Mouse (Mus musculus) gastrocnemius, postnatal 10 days (tissue): Measurements from ENCODE around the gene Fam151a. TPM values are rescaled to one million over a fixed set of nuclear protein-coding genes. Genes with fewer than 3 reads are reported as not detected.
"Not testable (repeated sequence)": the region's sequence is repeated elsewhere in the genome, so short reads cannot be mapped to it uniquely, and the experiment has no call there.

Source experiments
- DNase-seq: peaks from one replicate; pipeline ENCODE4 v3.0.0; 2021; ENCODE audit warnings: mixed read lengths
- long read RNA-seq, 2 experiments: library from polyadenylated mRNA; stranded (forward); transcript quantifications; one replicate each; pipeline ENCODE4 v2.0.0; 2021
- total RNA-seq, 2 experiments: library from RNA; stranded (reverse); gene quantifications; 2 replicates each; pipeline ENCODE4 v1.2.3; 2021

Gene Fam151a
- total RNA-seq, result not detected
- long read RNA-seq, experiment 1, result 0 reads
- long read RNA-seq, experiment 2, result 0 reads

GRCm38 (mm10) chr4:106733636-106734035 is at the start of gene Fam151a:
TSS of gene Fam151a (plus strand) at chr4:106733889.
- DNase-seq, result no peak

DNA sequence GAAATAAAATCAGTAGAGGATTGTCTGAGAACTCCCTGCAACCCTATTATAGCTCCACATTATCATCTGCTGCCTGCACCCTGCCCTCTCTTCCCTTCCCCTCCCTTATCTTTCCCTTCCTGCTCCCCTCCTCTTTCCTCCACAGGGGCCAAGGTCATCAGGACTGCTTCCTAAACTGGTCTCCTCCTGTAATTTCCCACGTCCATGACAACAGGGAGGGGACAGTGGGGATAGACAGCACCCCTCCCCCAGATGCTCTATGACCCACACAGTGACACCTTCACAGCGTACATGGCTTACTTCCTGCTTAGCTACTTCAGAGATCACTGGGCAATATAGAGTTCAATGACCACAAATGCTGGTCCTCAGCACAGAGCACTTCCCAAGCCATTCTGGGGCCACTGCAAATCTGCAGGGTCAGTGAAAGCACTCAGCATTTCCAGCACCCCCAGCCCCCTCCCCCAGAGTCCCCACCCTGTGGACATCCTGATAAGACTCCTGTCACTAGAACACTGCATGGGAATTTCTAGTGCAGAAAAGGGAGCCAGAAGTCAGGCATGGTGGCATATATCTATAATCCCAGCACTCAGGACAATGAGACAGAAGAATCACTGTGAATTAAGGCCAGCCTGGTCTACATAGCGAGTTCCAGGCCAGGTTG is 44.9 kb upstream of the Fam151a start:
- no peak for DNase-seq

DNA sequence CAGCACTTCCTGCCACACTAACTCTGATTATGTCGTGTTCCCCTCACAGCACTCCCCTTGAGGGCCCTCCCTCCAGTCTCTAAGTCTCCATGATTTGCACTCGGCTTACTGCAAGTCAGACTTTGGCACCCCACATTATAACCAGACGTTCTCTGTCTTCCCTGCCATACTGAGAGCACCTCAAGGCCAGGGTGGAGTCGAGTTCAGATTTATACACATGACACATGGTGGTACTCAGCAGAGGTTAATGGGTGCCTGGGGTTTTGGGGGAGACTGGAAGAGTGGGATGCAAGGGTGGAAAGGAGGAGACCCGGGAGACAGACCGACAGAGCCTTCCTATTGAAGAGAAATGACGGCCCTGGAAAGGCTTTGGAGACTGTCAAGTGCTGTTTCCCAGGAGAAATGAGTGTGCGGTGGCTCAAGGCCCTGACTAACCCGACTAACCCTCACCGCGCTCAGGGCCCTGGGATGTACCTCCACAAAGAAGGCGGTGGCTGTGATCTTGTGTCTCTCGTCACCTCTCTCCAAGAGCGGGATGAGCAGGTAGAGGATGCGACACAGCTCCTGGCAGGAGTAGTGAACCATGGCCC is 39.8 kb upstream of the Fam151a start:
- DNase-seq, result no peak

DNA sequence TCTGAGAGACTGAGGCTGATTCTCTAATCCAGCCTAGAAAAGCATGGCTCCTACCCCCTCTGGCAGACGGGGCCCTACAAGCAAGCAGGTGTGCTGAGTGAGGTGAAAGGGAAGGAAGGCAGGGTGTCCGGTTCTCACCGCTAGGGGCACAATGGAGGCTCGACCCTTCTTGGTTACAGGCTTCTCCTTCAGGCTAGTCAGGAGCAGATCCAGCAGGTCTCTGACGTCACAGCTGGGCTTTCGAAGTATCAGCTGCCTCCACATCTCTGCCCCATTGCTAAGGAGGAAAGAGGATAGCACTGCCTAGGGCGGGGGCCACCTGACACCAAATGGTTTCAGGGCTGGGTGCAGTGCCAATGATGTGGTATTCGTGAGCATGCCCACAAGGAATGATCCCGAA is 33.7 kb upstream of the Fam151a start:
- peak; percentile 29 for DNase-seq

GRCm38 (mm10) chr4:106700798-106701197 is 32.9 kb upstream of the Fam151a start:
- DNase-seq, result no peak

DNA sequence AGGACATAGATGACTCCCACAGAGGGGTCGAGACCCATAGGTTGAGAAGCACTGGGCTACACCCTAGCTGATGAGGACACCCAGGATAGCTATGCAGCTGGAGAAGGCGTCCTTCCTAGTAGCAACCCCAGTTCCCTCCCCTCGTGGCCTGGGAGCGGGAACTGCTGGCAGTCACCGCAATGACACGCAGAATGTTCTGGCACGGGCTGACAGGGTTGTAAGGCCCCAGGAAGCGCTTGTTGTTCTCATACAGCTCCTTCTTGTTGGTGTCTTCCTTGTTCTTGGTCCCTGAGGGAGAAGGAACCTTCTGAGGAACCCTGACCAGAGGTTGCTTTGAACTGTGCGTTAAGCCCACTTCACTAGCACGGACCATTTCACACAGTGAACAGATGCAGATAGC is 29.7 kb upstream of the Fam151a start:
- no peak for DNase-seq

GRCm38 (mm10) chr4:106704416-106704815 is 29.3 kb upstream of the Fam151a start:
- no peak for DNase-seq

DNA sequence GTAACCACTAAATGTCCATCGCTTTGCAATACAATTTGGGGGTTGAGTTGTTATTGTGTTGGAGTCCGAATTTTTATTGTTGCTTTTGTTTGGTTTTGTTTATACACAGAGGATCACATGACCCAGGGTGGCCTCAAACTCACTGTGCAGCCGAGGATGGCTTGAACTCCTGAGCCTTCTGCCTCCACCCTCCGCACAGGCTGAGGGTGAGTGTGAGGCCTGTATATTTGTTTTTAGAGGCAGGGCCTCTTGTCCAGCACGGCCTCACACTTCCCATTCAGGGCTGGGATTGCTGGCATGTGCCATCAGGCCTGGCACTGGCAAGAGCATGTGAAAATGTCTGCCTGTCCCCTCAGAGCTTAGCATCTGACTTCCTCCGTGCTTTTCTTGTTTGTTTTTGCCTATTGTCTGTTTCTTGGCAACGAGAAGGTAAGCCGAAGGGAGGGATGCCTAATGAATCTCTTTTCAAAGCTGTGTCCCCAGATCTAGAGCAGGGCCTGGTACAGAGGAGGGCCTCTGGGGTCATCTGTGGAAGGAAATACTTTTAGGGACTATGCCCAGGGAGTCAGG is 28.5 kb upstream of the Fam151a start:
- DNase-seq, result no peak

- DNase-seq, result no peak
Measured at GRCm38 (mm10) chr4:106707957-106708356, 25.7 kb upstream of the Fam151a start.

DNA sequence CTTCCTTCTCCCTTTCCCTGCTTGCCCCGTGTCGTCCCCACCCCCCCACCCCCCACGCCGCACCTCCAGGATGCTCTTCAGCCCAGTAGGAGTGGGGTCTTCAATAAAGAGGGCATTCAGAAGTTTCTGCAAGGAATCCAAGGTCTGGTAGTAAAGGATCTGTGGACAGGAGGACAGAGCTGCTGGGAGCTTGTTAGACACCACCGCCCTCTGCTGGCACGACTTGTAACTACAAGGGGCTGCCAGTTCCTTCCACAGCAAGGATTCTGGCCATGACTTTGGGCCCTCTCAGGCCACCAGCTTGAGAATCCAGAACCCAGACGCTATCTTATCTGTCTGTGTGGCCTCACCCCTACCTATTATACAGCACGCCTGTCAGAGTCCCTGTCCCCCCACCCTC is 25.3 kb upstream of the Fam151a start:
- peak; percentile 92 for DNase-seq

- DNase-seq, result no peak
Measured at GRCm38 (mm10) chr4:106713622-106714021, 20.1 kb upstream of the Fam151a start.

- DNase-seq, result no peak
Measured at GRCm38 (mm10) chr4:106720631-106721030, 13.1 kb upstream of the Fam151a start.

GRCm38 (mm10) chr4:106730814-106731213 is 2.9 kb upstream of the Fam151a start, which contains the start of gene Mroh7:
TSS of gene Mroh7 (minus strand) at chr4:106730925.
- DNase-seq, result no peak

DNA sequence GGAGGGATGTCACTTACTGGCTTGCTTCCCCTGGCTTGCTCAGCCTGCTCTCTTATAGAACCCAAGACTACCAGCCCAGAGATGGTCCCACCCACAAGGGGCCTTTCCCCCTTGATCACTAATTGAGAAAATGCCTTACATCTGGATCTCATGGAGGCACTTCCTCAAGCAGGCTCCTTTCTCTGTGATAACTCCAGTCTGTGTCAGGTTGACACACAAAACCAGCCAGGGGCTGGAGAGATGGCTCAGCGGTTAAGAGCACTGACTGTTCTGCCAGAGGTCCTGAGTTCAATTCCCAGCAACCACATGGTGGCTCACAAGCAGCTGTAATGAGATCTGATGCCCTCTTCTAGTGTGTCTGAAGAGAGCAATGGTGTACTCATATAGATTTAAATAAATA is 3.2 kb downstream of the Fam151a start:
- DNase-seq, result not testable (repeated sequence)

DNA sequence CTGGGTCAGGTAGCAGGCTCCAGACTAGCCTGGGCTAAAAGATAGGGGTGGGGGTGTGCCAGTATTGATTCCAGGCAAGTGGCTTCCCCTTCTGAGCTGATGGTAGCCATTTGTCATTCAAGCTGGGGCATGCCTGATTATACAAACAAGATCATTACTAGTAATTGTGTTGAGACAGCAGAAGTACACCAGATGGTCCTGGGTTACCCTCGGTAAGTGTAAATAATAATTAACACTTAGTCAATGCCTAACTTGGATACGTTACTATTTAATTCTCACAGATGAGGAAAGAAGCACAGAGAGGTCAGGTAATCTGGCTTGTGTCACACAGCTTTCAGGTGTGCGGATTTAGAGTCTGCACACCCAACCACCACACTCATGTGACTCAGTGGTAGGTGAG is 4.2 kb downstream of the Fam151a start:
- DNase-seq, result no peak

- no peak for DNase-seq
Measured at GRCm38 (mm10) chr4:106745862-106746261, 12.2 kb downstream of the Fam151a start.

DNA sequence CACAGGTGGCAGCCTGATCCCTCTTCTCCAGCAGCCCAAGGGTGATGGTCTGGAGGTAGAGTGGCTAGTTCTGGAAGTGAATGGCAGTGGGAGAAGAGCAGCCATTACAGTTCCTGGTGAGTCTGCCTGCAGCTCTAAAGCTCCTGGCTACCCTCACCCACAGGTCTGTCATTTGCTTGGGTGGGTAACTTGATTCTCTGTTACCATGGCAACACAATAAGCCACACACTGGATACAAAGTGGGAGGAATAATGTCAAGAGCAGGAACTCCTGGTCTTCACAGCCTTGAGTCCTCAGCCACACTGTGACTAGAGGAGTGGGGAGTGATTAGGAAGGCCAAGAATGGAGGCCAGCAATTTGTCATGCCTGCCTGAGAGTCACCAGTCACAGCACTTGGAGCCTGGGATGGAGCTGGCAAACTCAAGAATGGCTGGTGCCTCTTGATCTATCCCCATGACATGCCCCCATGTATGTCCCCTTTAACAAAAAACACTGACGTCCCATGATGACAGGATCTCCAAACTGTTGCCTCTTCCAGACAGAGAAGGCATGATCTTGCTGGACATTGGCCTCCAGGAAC is 13.4 kb downstream of the Fam151a start:
- DNase-seq, result no peak

DNA sequence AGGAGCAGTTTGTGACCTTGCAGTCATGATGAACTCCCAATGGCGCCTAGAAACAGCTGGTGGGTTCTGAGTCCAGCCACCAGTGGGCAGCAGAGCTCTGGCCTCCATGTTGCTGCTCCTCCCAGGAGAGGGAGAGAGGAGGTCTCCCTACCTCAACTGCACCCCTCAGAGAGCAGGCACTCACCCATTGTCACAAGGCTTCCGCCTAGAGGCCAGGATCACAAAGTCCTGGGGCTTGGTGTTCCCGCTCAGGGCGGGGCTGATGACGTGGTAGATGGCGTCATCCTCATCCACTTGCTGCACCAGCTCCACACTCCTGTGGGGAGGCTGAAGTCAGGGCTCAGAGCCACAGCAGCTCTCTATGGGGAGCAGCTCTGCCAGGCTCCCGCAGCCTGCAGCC is 16.0 kb downstream of the Fam151a start:
- peak; percentile 62 for DNase-seq

GRCm38 (mm10) chr4:106751726-106752125 is 18.0 kb downstream of the Fam151a start:
- DNase-seq, result no peak

GRCm38 (mm10) chr4:106764166-106764565 is 30.5 kb downstream of the Fam151a start:
- DNase-seq, result no peak

DNA sequence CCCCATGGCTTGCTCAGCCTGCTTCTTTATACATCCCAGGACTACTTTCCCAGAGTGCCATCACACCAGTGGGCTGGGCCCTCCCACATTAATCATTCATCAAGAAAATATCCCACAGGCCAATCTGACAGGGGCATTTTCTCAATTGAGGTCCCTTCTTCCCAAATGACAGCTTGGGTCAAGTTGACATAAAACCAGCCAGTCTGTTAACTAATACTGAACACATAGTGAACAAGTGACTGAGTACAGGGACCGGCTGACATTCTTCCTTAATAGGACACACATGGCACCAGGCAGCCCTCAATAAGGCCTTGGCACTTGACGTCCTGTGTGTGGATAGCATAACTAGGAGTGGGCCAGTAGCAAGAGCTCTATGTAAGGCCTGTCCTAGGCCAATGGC is 35.6 kb downstream of the Fam151a start:
- DNase-seq, result no peak

DNA sequence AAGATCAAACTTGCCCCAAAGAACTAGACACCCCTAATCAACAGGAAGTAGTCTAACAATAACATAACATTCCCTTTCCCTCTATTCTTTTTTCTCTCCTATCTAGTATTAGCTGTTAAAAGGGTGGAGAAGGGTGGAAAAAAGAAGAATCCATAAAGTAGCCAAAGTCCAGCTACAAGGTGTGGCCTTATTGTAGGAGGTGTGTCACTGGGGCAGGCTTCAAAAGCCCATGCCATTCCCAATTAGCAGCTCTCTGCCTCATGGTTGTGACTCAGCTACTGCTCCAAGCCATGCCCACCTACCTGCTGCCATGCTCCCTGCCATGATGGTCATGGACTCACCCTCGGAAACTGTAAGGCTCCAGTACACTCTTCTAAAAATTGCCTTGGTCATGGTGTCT is 38.9 kb downstream of the Fam151a start:
- no peak for DNase-seq

GRCm38 (mm10) chr4:106775767-106776166 is 42.1 kb downstream of the Fam151a start:
- not testable (repeated sequence) for DNase-seq
